Mouse (Mus musculus) neural tube, embryonic 14.5 days (tissue): ENCODE measurements around the gene Gm6526. TPM values are rescaled to one million over a fixed set of nuclear protein-coding genes. Genes with fewer than 3 reads are reported as not detected.

Experiments used
- polyA plus RNA-seq: library from polyadenylated mRNA; unstranded; fragments of >200 nt; fragmentation: Nextera tagmentation; extraction: Ambion mirVana; gene quantifications from 2 replicates; pipeline ENCODE4 v1.2.1, GENCODE M21; 2014

Gm6526 gene
- polyA plus RNA-seq, 1 experiment from 2014 or later, result not detected

Other genes starting within 250 kb of the Gm6526 start
- not detected in 2 replicates for gene Gm5799, start 204.3 kb upstream of the Gm6526 start, polyA plus RNA-seq
- gene Gm17654, start 168.7 kb upstream of the Gm6526 start, polyA plus RNA-seq, result not detected in 2 replicates
- not detected in 2 replicates for gene Gm10375, start 139.9 kb upstream of the Gm6526 start, polyA plus RNA-seq
- not detected in 2 replicates for gene Gm8165, start 70.7 kb upstream of the Gm6526 start, polyA plus RNA-seq
- gene Gm7324, start 50.0 kb upstream of the Gm6526 start, polyA plus RNA-seq, result 0.50 and 1.1 TPM in 2 replicates
- not detected in 2 replicates for gene Gm16506, start 20.4 kb upstream of the Gm6526 start, polyA plus RNA-seq
- not detected in 2 replicates for gene Gm8180, start 36.9 kb downstream of the Gm6526 start, polyA plus RNA-seq
- not detected in 2 replicates for gene Ear1, start 127.7 kb downstream of the Gm6526 start, polyA plus RNA-seq
- gene Ear10, start 175.7 kb downstream of the Gm6526 start, polyA plus RNA-seq, result not detected in 2 replicates
- gene Gm8113, start 177.5 kb downstream of the Gm6526 start, polyA plus RNA-seq, result 7.5 and 7.9 TPM in 2 replicates
- gene Ang5, start 209.2 kb downstream of the Gm6526 start, polyA plus RNA-seq, result not detected in 2 replicates